Comparison of ENCODE assay signal across 11 mouse cellular contexts in genomic region chr11:83819806-83820483, GRCm38 (mm10). TPM values are rescaled to one million over a fixed set of nuclear protein-coding genes. Genes with fewer than 3 reads are reported as not detected.
DNase-seq lines count a peak whose midpoint lies in the region; ATAC-seq lines count a peak whose summit lies in the region.
"Had no signal": no experiment of that assay in that cellular context is flagged by ENCODE, and none has a peak within 500 bp of the region (broad histone marks: within the 10 kb centered on the region; RNA-seq: fewer than 3 reads in every experiment).

No protein-coding gene starts in this region.

- H3K4me3 ChIP-seq in lung, embryonic 16.5 days (ENCODE audit: low read length): no peak overlapping the region
- H3K4me3 ChIP-seq in intestine, embryonic 16.5 days (ENCODE audit: low read length): no peak overlapping the region
- H3K4me3 ChIP-seq in stomach, embryonic 15.5 days (replicated peaks): no peak overlapping the region

- peak overlapping the region; percentile 48; the same call in 1 of the 2 replicates for H3K27ac ChIP-seq in lung, embryonic 16.5 days (ENCODE audit: low read length)
- H3K27ac ChIP-seq in intestine, embryonic 16.5 days (ENCODE audit: low read length): peak overlapping the region; percentile 42; the same call in 1 of the 2 replicates
- H3K27ac ChIP-seq in stomach, embryonic 15.5 days: peak overlapping the region; percentile 62

- DNase-seq in lung, postnatal 25 days (ENCODE audit: low spot score): no peak
- peak; percentile 93 for DNase-seq in kidney, postnatal 14 days
- no peak for DNase-seq in spleen, adult 18-20 months
- no peak for DNase-seq in heart, adult 18-20 months
- DNase-seq: layer of hippocampus, postnatal 36 days had no signal

- no peak overlapping the region for H3K4me2 ChIP-seq in lung, embryonic 16.5 days (ENCODE audit: low read depth, low read length)
- H3K4me2 ChIP-seq in intestine, embryonic 16.5 days (ENCODE audit: low read depth, low read length): 0 out of 2 replicates have a peak overlapping the region, but pooled peaks have one; percentile 13
- no peak overlapping the region for H3K4me2 ChIP-seq in stomach, embryonic 15.5 days

- H3K9ac ChIP-seq in lung, embryonic 16.5 days (ENCODE audit: low read length): no peak overlapping the region
- peak overlapping the region; percentile 21; the same call in 1 of the 2 replicates for H3K9ac ChIP-seq in intestine, embryonic 16.5 days (ENCODE audit: low read depth, low read length)
- H3K9ac ChIP-seq in stomach, embryonic 15.5 days: no peak overlapping the region

- ATAC-seq in lung, embryonic 16.5 days (ENCODE audit: low read depth): peak; percentile 85
- peak; percentile 94 for ATAC-seq in intestine, embryonic 16.5 days
- peak; percentile 87 for ATAC-seq in stomach, embryonic 15.5 days (ENCODE audit: insufficient read depth, low FRiP score, low read depth)
- ATAC-seq in megakaryocyte progenitor cell, adult 5-6 weeks (replicated peaks; ENCODE audit: poor library complexity): no peak

- WGBS in lung, embryonic 16.5 days: 45% methylated on average over 10 of the region's 10 CpGs
- 43% methylated on average over 10 of the region's 10 CpGs for WGBS in intestine, embryonic 16.5 days
- 48% methylated on average over 10 of the region's 10 CpGs for WGBS in stomach, embryonic 15.5 days

- no peaks in the 10 kb centered on the region for H3K27me3 ChIP-seq in lung, embryonic 16.5 days (ENCODE audit: control insufficient read depth, insufficient read depth, low read depth, low read length)
- no peaks in the 10 kb centered on the region for H3K27me3 ChIP-seq in intestine, embryonic 16.5 days (replicated peaks; ENCODE audit: control insufficient read depth, insufficient read depth, low read length)
- H3K27me3 ChIP-seq in stomach, embryonic 15.5 days (replicated peaks): no peaks in the 10 kb centered on the region

- peaks cover 6% of the 10 kb centered on the region; the same call in 1 of the 2 replicates for H3K4me1 ChIP-seq in lung, embryonic 16.5 days (replicated peaks; ENCODE audit: control insufficient read depth, insufficient read depth, low read length)
- H3K4me1 ChIP-seq in intestine, embryonic 16.5 days (ENCODE audit: control insufficient read depth, insufficient read depth, low read length): peaks cover 17% of the 10 kb centered on the region; the same call in 1 of the 2 replicates
- peaks cover 4% of the 10 kb centered on the region for H3K4me1 ChIP-seq in stomach, embryonic 15.5 days

- H3K9me3 ChIP-seq in lung, embryonic 16.5 days (ENCODE audit: control insufficient read depth, low read length): no peaks in the 10 kb centered on the region
- H3K9me3 ChIP-seq in intestine, embryonic 16.5 days (ENCODE audit: control insufficient read depth, low read length): no peaks in the 10 kb centered on the region
- H3K9me3 ChIP-seq in stomach, embryonic 15.5 days: no peaks in the 10 kb centered on the region

- H3K36me3 ChIP-seq in lung, embryonic 16.5 days (ENCODE audit: control insufficient read depth, insufficient read depth, low read length): no peaks in the 10 kb centered on the region
- H3K36me3 ChIP-seq in intestine, embryonic 16.5 days (ENCODE audit: control insufficient read depth, insufficient read depth, low read length): no peaks in the 10 kb centered on the region
- H3K36me3 ChIP-seq in stomach, embryonic 15.5 days: no peaks in the 10 kb centered on the region

RNA-seq across cellular contexts. Expression of gene Hnf1b, which starts 29.9 kb away (rescaled TPM):
- 9.1 and 11.7 TPM in 2 replicates for polyA plus RNA-seq in lung, embryonic 16.5 days (2015; fragmentation: Nextera tagmentation; extraction: Ambion mirVana)
- 9.0 and 9.8 TPM in 2 replicates for polyA plus RNA-seq in intestine, embryonic 16.5 days (2015; fragmentation: Nextera tagmentation; extraction: Ambion mirVana)
- polyA plus RNA-seq in stomach, embryonic 15.5 days (2015; fragmentation: Nextera tagmentation; extraction: Ambion mirVana): 6.0 and 8.0 TPM in 2 replicates
- under 1 TPM in 1 of 2 experiments, not detected in 1; 0.21 TPM for total RNA-seq in heart, adult 18-20 months (2021)
- total RNA-seq in megakaryocyte progenitor cell, adult 5-6 weeks (2015): not detected in 2 replicates
- not detected in 2 replicates for total RNA-seq in megakaryocyte progenitor cell, adult 5-6 weeks (2017)
- total RNA-seq: heart, postnatal 25 days had no signal
- polyA plus RNA-seq: forebrain, embryonic 11.5 days had no signal
